In the genomic region with DNA sequence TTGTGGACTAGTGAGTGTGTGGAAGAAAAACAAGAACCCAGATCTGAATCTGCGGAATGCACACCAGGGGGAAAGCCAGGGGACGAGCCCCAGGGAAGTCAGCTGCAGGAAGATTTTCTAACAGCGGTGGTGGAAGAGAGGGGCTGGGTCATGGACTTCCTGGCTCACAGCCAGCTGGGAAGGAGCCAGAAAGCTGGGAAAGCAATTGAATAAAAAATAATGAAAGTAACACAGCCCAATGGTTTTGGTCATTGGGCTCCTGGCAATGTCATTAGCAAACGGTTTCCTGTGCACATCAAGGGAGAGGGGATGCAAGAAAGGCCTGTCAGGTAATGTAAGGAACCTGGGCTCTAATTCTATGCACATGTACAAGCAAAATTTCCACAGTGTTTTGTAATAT, we compare ENCODE assay signal across 9 mouse cellular contexts.
DNase-seq lines count a peak whose midpoint lies in the region; ATAC-seq and TF ChIP-seq lines count a peak whose summit lies in the region.
"Had no signal": no experiment of that assay in that cellular context is flagged by ENCODE, and none has a peak within 500 bp of the region (broad histone marks: within the 10 kb centered on the region; RNA-seq: fewer than 3 reads in every experiment).

No protein-coding gene starts in this region.

- intact Hi-C loops in gastrocnemius, adult 2 months (cut with DNase I) = no loop called here

- no peak overlapping the region for H3K27ac ChIP-seq in forebrain, embryonic 11.5 days (ENCODE audit: low read depth, low read length)
- no peak overlapping the region for H3K27ac ChIP-seq in forebrain, embryonic 10.5 days
- no peak overlapping the region for H3K27ac ChIP-seq in gastrocnemius, adult 2 months
- H3K27ac ChIP-seq in hindbrain, embryonic 13.5 days = 0 out of 2 replicates have a peak overlapping the region, but pooled peaks have one; percentile 58
- H3K27ac ChIP-seq in midbrain, embryonic 13.5 days = no peak overlapping the region; the same call in 1 of the 2 replicates
- H3K27ac ChIP-seq: liver, embryonic 15.5 days had no signal

- 20% methylated on average over 4 of the region's 4 CpGs for WGBS in forebrain, embryonic 11.5 days
- WGBS in forebrain, embryonic 10.5 days = 30% methylated on average over 4 of the region's 4 CpGs
- WGBS in hindbrain, embryonic 13.5 days = 8% methylated on average over 4 of the region's 4 CpGs
- WGBS in midbrain, embryonic 13.5 days = 10% methylated on average over 4 of the region's 4 CpGs

- peak; percentile 55; the same call in 1 of the 2 replicates for ATAC-seq in forebrain, embryonic 11.5 days (replicated peaks; ENCODE audit: low FRiP score)
- ATAC-seq in hindbrain, embryonic 13.5 days (ENCODE audit: low FRiP score) = peak; percentile 77; the same call in 1 of the 2 replicates
- peak; percentile 58; the same call in 1 of the 2 replicates for ATAC-seq in midbrain, embryonic 13.5 days

- no peaks in the 10 kb centered on the region for H3K4me1 ChIP-seq in forebrain, embryonic 11.5 days (replicated peaks; ENCODE audit: control insufficient read depth, insufficient read depth, low read length)
- H3K4me1 ChIP-seq in forebrain, embryonic 10.5 days = peaks cover 8% of the 10 kb centered on the region
- peaks cover 5% of the 10 kb centered on the region for H3K4me1 ChIP-seq in hindbrain, embryonic 13.5 days (replicated peaks)
- peaks cover 7% of the 10 kb centered on the region; the same call in 1 of the 2 replicates for H3K4me1 ChIP-seq in midbrain, embryonic 13.5 days (replicated peaks)
- H3K4me1 ChIP-seq: liver, embryonic 15.5 days had no signal

- no peaks in the 10 kb centered on the region for H3K36me3 ChIP-seq in forebrain, embryonic 11.5 days (ENCODE audit: control insufficient read depth, insufficient read depth, low read length)
- H3K36me3 ChIP-seq in forebrain, embryonic 10.5 days (replicated peaks) = no peaks in the 10 kb centered on the region
- no peaks in the 10 kb centered on the region for H3K36me3 ChIP-seq in hindbrain, embryonic 13.5 days
- H3K36me3 ChIP-seq in midbrain, embryonic 13.5 days = no peaks in the 10 kb centered on the region
- H3K36me3 ChIP-seq: liver, embryonic 15.5 days had no signal

- TF ChIP-seq CTCF in gastrocnemius, adult 2 months (IDR thresholded peaks at IDR 0.05) = 0 out of 2 replicates have a peak, but pooled peaks have one; percentile 1

- DNase-seq in forebrain, embryonic 11.5 days (ENCODE audit: low spot score) = peak; percentile 77
- DNase-seq in forebrain, embryonic 10.5 days (ENCODE audit: extremely low spot score, low spot score) = no peak
- DNase-seq in R1 (ENCODE audit: low read depth, low spot score) = peak; percentile 22
- peak; percentile 81 for DNase-seq in gastrocnemius, adult 2 months
- DNase-seq in thymus, postnatal 4 days = no peak
- DNase-seq in left cerebral cortex, adult 11 months (ENCODE audit: low spot score) = no peak

- H3K27me3 ChIP-seq in forebrain, embryonic 11.5 days (ENCODE audit: control insufficient read depth, insufficient read depth, low read length) = no peaks in the 10 kb centered on the region
- H3K27me3 ChIP-seq in forebrain, embryonic 10.5 days (ENCODE audit: poor library complexity, severe bottlenecking) = no peaks in the 10 kb centered on the region
- H3K27me3 ChIP-seq in hindbrain, embryonic 13.5 days = no peaks in the 10 kb centered on the region
- no peaks in the 10 kb centered on the region for H3K27me3 ChIP-seq in midbrain, embryonic 13.5 days
- H3K27me3 ChIP-seq: liver, embryonic 15.5 days had no signal

- no peaks in the 10 kb centered on the region for H3K9me3 ChIP-seq in forebrain, embryonic 11.5 days (ENCODE audit: control insufficient read depth, low read length)
- H3K9me3 ChIP-seq in forebrain, embryonic 10.5 days = no peaks in the 10 kb centered on the region
- no peaks in the 10 kb centered on the region for H3K9me3 ChIP-seq in hindbrain, embryonic 13.5 days
- H3K9me3 ChIP-seq in midbrain, embryonic 13.5 days = no peaks in the 10 kb centered on the region
- H3K9me3 ChIP-seq: liver, embryonic 15.5 days had no signal

- H3K4me3 ChIP-seq in forebrain, embryonic 11.5 days (ENCODE audit: low read depth, low read length) = no peak overlapping the region
- no peak overlapping the region for H3K4me3 ChIP-seq in forebrain, embryonic 10.5 days
- H3K4me3 ChIP-seq in gastrocnemius, adult 2 months = no peak overlapping the region
- H3K4me3 ChIP-seq in hindbrain, embryonic 13.5 days = no peak overlapping the region
- H3K4me3 ChIP-seq in midbrain, embryonic 13.5 days (replicated peaks) = no peak overlapping the region
- H3K4me3 ChIP-seq: liver, embryonic 15.5 days had no signal

- H3K4me2 ChIP-seq in forebrain, embryonic 11.5 days (ENCODE audit: low read depth, low read length, severe bottlenecking) = no peak overlapping the region
- no peak overlapping the region for H3K4me2 ChIP-seq in hindbrain, embryonic 13.5 days
- no peak overlapping the region for H3K4me2 ChIP-seq in midbrain, embryonic 13.5 days (replicated peaks)
- H3K4me2 ChIP-seq: liver, embryonic 15.5 days had no signal

- no peak overlapping the region for H3K9ac ChIP-seq in forebrain, embryonic 11.5 days (ENCODE audit: low read length)
- no peak overlapping the region for H3K9ac ChIP-seq in hindbrain, embryonic 13.5 days
- no peak overlapping the region for H3K9ac ChIP-seq in midbrain, embryonic 13.5 days (replicated peaks)
- H3K9ac ChIP-seq: liver, embryonic 15.5 days had no signal

Comparison
In these comparisons a context has a peak if more than half of its experiments do, and no peak if none do; other contexts are left out.
1. DNase-seq: peak in forebrain, embryonic 11.5 days (single experiment), R1 (single experiment) and gastrocnemius, adult 2 months (single experiment); none in forebrain, embryonic 10.5 days (single experiment), thymus, postnatal 4 days (single experiment) and left cerebral cortex, adult 11 months (single experiment).
2. Peak in every context shown above with its lines, with median percentiles within 50 percentile points of each other: ATAC-seq.